Mouse (Mus musculus): ENCODE results near the gene Tmem170. TPM values are rescaled to one million over a fixed set of nuclear protein-coding genes. Genes with fewer than 3 reads are reported as not detected.

The Tmem170 gene
- total RNA-seq (2023) = 1 to 10 TPM; 3.1 TPM

DNA sequence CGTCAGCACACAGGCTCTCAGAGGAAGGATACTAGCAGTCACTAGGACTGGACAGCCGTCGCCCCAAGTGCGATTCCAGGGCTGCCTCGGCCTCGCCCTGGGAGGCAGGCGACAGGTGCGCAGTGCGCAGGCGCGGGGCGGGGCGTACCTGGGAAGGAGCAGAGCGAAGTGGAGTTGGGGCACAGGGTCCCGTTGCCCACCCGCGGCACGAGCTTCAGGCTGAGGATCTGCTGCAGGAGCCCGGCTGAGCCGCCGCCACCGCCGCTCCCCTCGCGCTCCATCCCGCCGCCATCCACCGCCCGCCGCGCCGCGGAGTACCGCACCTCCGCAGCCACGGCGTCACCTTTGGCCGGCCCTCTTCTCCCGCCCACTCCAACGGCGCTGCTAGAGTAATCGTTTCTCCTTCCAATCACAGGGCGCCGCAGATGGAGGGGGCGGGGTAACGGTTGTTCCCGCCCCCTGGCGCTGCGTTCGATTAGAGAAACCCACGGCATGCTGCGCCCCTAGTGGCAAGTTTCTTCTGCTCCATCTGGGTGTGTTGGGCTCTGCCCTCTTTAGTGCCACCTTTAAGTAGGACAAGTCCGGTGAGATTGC is at the start of gene Tmem170:
Gene Tmem170, minus strand, starts transcription at position 396 of the 594 bp plus-strand sequence.

GRCm38 (mm10) chr8:111909621-111910450 is 33.3 kb upstream of the Tmem170 start, which contains the start of gene Chst5:
Gene Chst5 (minus strand): TSS chr8:111910447.

GRCm38 (mm10) chr8:111853861-111854501 is 22.6 kb downstream of the Tmem170 start, which contains the start of gene Cfdp1:
Gene Cfdp1 (minus strand): TSS chr8:111854291.

Other genes with a start within 250 kb of the Tmem170 start
- not detected for gene Ldhd, start 246.4 kb downstream of the Tmem170 start, total RNA-seq (2023)
- gene Zfp1, start 233.3 kb downstream of the Tmem170 start, total RNA-seq (2023) = 1 to 10 TPM; 2.7 to 3.4 TPM
- not detected for gene Ctrb1, start 185.7 kb downstream of the Tmem170 start, total RNA-seq (2023)
- gene Bcar1, start 132.9 kb downstream of the Tmem170 start, total RNA-seq (2023) = not detected
- gene Cfdp1, start 22.5 kb downstream of the Tmem170 start, total RNA-seq (2023) = 10 to 100 TPM; 26.4 to 26.6 TPM
- not detected for gene Chst5, start 33.7 kb upstream of the Tmem170 start, total RNA-seq (2023)
- under 1 TPM; 0.42 to 0.92 TPM for gene Tmem231, start 57.1 kb upstream of the Tmem170 start, total RNA-seq (2023)
- 10 to 100 TPM; 83.3 to 92.3 TPM for gene Gabarapl2, start 64.0 kb upstream of the Tmem170 start, total RNA-seq (2023)
- under 1 TPM; 0.83 to 0.97 TPM for gene Adat1, start 115.6 kb upstream of the Tmem170 start, total RNA-seq (2023)
- 10 to 100 TPM; 52.2 to 54.9 TPM for gene Kars, start 134.6 kb upstream of the Tmem170 start, total RNA-seq (2023)
- 1 to 10 TPM; 6.5 to 9.0 TPM for gene Terf2ip, start 134.6 kb upstream of the Tmem170 start, total RNA-seq (2023)
- gene Gm6793, start 138.3 kb upstream of the Tmem170 start, total RNA-seq (2023) = not detected

Data from neutrophil, adult 83 days (primary cell).